Mouse (Mus musculus) right cerebral cortex, adult 18-20 months (tissue): ENCODE data around the gene Erp44.

ENCODE experiments used
- DNase-seq: peaks from one replicate; pipeline ENCODE4 v3.0.0; 2022; ENCODE audit warnings: mixed read lengths

Gene Erp44

GRCm38 (mm10) chr4:48236721-48237120 lies 42.6 kb downstream of the Erp44 start:
- DNase-seq: no peak

DNA sequence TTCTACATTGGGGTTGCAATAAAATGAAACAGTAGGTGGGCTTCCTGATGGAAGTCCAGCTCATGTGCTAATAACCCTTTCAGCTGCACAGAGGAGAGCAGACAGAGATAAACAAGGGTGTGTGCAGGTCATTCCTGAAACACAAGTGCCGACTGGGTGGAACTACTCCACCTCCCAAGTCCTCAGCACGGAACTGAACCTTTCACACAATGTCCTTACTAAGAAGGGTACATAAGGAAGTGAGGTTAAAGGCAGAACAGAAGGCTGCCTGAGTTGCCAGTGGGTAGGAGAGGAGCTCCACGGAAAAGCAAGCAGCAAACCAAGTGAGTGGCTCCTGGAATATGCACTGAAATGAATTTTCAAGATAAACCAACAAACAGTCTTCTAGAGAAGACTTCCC lies 52.6 kb downstream of the Erp44 start:
- no peak for DNase-seq

GRCm38 (mm10) chr4:48225604-48226003 lies 53.8 kb downstream of the Erp44 start:
- DNase-seq: no peak

DNA sequence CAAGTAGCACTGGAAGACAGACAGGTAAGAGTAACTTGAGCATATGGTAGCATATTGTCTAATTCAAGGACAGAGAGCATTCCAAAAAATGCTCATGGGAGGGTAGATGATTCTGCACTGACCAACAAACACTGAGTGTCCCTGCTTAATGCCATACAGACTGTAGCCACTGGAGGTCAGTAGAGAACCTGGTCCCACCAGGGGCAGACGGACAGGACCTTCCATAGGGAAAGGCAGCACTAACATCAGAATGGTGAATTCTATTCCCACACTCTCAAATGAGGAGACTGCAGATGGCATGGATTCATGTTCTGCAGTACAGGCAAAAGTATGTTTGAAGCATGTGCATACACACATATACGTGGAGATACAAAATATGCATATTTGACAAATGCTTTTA lies 54.2 kb downstream of the Erp44 start:
- DNase-seq: peak; percentile 53

DNA sequence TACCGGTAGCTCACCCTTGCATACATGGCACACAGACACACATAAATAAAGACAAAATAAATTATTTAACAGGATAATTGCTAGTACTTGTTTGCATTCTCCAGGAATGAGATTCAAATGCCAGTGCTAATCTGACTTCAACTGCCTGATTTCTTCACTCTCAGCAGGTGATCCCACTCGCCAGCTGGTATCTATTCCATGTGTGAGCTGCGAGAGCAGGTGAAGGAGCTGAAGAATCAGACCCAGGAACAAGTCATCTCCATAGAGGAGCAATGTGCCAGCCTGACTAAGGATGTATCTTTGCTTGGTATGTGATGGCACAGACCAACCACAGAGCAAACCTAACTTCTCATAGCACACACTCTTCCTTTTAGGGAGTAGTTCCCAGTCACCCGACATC lies 75.8 kb downstream of the Erp44 start:
- no peak for DNase-seq

DNA sequence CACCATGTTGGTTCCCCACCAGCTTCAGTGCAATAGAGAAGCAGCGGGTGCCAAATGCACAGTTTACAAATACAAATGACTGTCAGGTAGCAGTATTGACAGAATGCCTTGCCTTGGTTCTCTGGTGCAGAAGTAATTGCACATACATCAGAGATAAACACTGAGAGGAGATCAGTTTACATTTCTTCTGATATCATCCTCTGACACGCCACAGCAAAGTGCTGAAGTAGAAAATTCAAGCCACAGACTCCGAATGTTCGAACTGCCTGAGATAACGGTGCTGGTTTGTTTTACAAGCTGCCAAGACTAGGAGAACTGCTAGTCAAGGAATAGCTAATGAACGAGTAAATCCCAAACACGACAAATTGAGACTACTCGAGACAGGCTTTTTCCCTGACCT lies 80.9 kb downstream of the Erp44 start:
- DNase-seq: no peak

DNA sequence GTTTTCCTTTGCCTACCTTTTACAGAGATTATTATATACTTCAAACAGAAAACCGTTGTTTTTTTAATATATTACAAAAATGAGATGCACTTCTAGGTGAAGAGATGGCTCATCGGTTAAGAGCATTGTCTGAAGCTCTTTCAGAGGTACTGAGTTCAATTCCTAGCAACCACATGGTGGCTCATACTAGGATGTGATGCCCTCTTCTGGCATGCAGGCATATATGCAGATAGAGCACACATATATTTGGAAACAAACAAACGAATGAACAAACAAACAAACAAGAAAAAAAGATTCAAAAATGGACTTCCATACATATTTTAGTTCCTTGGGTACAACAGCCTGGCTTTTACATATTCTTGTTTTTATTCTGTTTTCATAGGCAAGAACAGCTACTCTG lies 81.4 kb downstream of the Erp44 start:
- DNase-seq: no peak

DNA sequence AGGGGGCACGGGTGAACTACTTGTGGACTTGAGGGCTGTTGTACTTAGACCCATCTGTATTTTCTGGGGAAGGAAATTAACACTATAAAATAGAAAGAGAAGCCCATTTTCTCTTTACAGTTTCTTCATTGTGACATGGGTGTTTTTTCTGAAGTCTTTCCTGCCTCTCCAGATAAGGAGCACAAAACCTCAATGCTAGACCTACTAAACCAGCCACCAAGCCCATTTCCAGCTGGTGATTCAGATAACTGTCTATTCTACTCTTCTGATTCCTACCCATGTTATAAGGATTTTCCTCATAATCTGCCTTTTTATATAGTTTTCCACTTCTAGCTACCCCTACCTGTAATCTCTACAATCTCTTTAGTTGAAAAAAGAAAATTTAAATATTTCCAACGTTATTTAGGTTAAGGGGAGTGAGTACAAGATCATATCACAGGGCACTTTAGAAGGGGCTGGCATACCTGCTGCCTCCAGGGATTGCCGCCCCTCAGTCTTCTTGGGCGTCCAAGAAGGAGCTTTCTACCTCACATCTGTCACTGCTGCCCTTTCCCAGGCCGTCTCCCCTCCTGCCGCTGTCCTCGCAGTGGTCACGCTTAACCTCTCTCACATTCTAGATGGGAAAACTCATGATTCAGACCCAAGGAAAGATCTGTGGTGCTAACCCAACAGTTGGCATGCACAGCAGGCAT lies 97.1 kb downstream of the Erp44 start:
- DNase-seq: no peak

DNA sequence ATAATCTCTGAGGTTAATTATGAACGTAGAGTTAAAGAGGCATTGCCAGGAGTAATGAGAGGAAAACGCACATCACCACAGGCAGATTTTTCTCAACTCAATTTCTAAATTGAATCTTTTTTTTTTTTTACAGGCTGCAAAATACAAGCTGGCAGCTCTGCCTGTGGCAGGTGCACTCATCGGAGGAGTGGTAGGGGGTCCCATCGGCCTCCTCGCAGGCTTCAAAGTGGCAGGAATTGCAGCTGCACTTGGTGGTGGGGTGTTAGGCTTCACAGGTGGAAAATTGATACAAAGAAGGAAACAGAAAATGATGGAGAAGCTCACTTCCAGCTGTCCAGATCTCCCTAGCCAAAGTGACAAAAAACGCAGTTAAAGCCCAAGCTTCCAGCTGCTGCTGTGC lies 98.0 kb downstream of the Erp44 start:
- DNase-seq: no peak

- DNase-seq: no peak
These were observed 98.4 kb downstream of the Erp44 start for GRCm38 (mm10) chr4:48180922-48181321.

DNA sequence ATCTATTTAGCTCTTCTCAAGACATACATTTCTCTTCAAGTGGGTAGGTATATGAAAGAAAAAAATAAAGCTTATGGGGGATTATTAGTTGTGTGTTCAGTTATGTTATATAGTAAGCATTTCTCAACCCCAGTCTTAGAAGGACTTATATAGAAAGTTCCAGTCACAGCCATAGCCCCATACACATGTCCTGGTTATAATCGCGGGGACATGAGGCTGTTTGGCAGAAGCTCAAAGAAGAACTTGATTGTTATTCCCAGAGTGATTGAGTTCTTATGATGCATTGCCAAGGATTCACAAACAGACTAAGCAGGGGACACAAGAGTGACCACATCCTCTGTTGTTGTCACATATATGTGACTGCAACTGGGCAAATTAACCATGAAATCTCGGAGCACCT lies 103.7 kb downstream of the Erp44 start:
- no peak for DNase-seq

- no peak for DNase-seq
These were observed 115.5 kb downstream of the Erp44 start for GRCm38 (mm10) chr4:48163851-48164250.

- no peak for DNase-seq
These were observed 119.0 kb downstream of the Erp44 start for GRCm38 (mm10) chr4:48160386-48160785.

GRCm38 (mm10) chr4:48155864-48156263 lies 123.5 kb downstream of the Erp44 start:
- no peak for DNase-seq

GRCm38 (mm10) chr4:48153229-48153628 lies 126.1 kb downstream of the Erp44 start:
- DNase-seq: peak; percentile 53

- DNase-seq: no peak
These were observed 129.9 kb downstream of the Erp44 start for GRCm38 (mm10) chr4:48149492-48149891.
